Mouse (Mus musculus) ES-Bruce4 (cell line): Measurements from ENCODE around the gene Gadd45g. TPM values are rescaled to one million over a fixed set of nuclear protein-coding genes. Genes with fewer than 3 reads are reported as not detected.
A peak's percentile ranks its signal among the peaks of the same experiment; 100 is the strongest.

ENCODE experiments used
- H3K27ac ChIP-seq: 2 replicates; pipeline ENCODE4 v1.5.1; 2012; ENCODE audit warnings: low read length, inconsistent platforms; ENCODE audit not compliant: insufficient read depth
- H3K27me3 ChIP-seq: 2 replicates; pipeline ENCODE4 v1.6.1; 2012; ENCODE audit warnings: mild to moderate bottlenecking, low read length, inconsistent platforms; ENCODE audit not compliant: control insufficient read depth, poor library complexity, insufficient read depth, severe bottlenecking
- H3K36me3 ChIP-seq: 2 replicates; pipeline ENCODE4 v1.6.1; 2012; ENCODE audit warnings: inconsistent platforms, mild to moderate bottlenecking, low read length, moderate library complexity; ENCODE audit not compliant: control insufficient read depth, poor library complexity, insufficient read depth, severe bottlenecking
- H3K4me1 ChIP-seq: one replicate; pipeline ENCODE4 v1.8.1; 2011; ENCODE audit warnings: low read length; ENCODE audit not compliant: control insufficient read depth, insufficient read depth
- H3K4me3 ChIP-seq: 2 replicates; pipeline ENCODE4 v1.5.1; 2011; ENCODE audit warnings: low read depth, mild to moderate bottlenecking, low read length
- H3K9ac ChIP-seq: 2 replicates; pipeline ENCODE4 v1.6.1; 2012; ENCODE audit warnings: low read depth, mild to moderate bottlenecking, inconsistent platforms; ENCODE audit not compliant: poor library complexity, severe bottlenecking
- H3K9me3 ChIP-seq: replicated peaks from 2 replicates; pipeline ENCODE4 v1.6.1; 2012; ENCODE audit warnings: mild to moderate bottlenecking, low read length, inconsistent platforms; ENCODE audit not compliant: control insufficient read depth, poor library complexity, insufficient read depth, severe bottlenecking
- CTCF ChIP-seq: IDR thresholded peaks from one replicate; pipeline ENCODE4 v1.8.1; 2011; ENCODE audit warnings: low read depth, low read length
- EP300 ChIP-seq: IDR thresholded peaks from 2 replicates; pipeline ENCODE4 v1.6.1; 2011; ENCODE audit warnings: low read depth, low read length; ENCODE audit not compliant: insufficient read depth
- POLR2A ChIP-seq: IDR thresholded peaks from one replicate; pipeline ENCODE4 v1.8.1; 2011; ENCODE audit warnings: low read length; ENCODE audit not compliant: insufficient read depth
- polyA plus RNA-seq: library from polyadenylated mRNA; stranded (reverse); fragments of >200 nt; gene quantifications from 2 replicates; pipeline ENCODE4 v1.2.4, GENCODE M21; 2011; ENCODE audit warnings: low read depth; ENCODE audit not compliant: missing spikeins, insufficient read depth, insufficient read length

Gadd45g gene
- polyA plus RNA-seq: 6.4 and 9.6 TPM in 2 replicates

DNA sequence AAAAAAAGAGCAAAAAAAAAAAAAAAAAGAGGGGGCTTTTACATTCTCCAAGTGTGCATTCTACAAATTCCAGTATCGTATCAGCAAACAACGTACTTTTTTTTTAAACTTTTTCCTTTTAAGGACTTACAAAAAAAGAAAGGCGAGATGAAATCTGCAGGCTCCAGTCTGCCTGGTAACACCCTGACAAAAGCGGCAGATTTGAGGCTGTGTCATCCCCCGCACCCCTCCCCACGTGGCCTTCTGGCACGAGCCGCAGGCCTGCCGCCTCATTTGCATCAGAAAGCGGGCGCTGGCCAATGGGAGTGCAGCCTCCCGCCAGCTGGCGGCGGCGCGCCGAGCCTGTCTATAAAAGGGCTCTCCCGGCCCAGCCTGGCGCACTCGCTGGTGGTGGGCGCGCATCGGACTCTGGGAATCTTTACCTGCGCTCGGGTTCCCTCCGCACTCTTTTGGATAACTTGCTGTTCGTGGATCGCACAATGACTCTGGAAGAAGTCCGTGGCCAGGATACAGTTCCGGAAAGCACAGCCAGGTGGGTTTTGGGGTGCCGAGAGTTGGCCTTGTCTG is at the start of gene Gadd45g:
Gene Gadd45g, plus strand, starts transcription at position 378 of the 567 bp plus-strand sequence.
- Histone ChIP-seq H3K4me3 (peak within 1 kb of the TSS; percentile 78), H3K27ac (no peak within 1 kb of the TSS), H3K9ac (peak within 1 kb of the TSS; percentile 36), H3K4me1 (peaks cover 2% of the 10 kb centered on the region), H3K27me3 (peaks cover 7% of the 10 kb centered on the region; the same call in 1 of the 2 replicates), H3K36me3 (no peaks in the 10 kb centered on the region), H3K9me3 (no peaks in the 10 kb centered on the region)
- peak; percentile 95 for TF ChIP-seq POLR2A
- no peak for TF ChIP-seq CTCF
- TF ChIP-seq EP300: peak; percentile 89

DNA sequence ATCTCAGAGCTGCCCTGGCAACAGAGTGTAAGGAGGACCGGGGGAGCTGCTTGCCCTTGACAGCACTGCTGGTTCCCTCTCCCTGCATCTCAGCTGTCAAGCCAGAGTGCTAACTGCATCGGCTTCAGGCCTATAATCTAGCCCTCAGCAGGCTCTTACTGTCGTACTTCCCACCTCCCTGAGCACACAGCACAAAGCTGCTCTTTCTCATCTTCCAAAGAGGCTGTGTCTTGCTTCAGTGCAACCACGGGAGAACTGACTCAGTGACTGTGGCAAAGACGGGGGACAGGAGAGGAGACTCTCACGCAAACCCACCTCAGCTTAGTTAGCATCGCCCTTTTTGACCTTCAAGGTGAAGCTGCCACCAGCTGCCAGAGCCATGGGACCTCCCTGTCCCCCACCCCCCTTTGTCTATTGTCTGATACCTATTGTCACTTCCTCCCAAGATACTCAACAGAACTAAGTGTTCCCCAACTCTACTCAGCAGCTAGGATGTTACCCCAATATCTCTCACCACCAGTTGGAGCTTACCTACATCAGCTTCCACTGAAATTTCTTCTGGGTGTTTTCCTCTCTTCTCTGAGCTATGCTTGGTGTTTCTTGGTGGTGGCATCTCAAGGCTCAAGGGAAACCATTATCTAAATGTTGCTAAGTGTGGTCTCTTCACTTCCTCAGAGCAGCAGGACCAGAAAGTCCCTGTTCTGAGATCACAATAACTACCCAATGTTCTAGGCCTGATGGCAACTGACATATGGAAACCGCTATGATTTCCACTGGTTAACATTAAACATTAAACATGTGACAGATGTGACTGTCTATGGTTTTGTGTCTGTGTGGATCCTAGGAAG is 48.4 kb upstream of the Gadd45g start:
- no peak for TF ChIP-seq EP300
- TF ChIP-seq POLR2A: no peak
- TF ChIP-seq CTCF: no peak
- no peaks in the 10 kb centered on the region for H3K27me3 ChIP-seq
- H3K36me3 ChIP-seq: no peaks in the 10 kb centered on the region

DNA sequence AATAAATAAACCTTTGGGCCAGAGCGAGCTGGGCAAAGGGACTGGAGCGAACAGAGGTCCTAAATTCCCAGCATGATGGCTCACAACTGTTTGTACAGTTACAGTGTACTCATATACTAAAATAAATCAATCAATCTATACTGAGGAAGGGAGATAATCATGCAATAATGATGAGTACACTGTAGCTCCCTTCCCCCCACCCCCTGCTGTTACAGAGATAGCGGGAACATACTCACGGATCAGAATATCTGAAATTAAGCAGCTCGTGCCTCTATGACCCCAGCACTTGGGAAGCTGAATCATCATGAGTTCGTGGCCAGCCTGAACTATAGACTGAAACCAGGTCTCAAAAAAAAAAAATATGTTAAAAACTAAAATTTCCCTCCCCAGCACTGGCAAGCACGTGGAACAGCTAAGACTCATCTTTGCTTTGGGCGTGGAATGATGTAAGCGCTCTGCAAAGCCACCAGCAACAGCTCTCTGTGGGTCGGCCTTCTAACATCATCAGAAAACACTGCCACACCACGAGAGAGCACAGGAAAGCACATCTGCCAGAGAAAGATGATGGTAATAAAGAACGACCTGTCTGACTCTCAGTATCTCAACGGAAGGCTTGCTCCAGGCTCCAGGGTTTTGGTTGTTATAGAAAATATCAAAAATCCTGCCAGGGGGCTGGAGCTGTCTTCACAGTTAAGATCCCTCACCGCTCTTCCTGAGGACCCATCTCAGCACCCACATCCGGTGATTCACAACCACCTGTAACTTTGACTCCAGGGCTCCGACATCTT is 46.5 kb upstream of the Gadd45g start:
- no peaks in the 10 kb centered on the region for H3K36me3 ChIP-seq
- TF ChIP-seq CTCF (no peak), POLR2A (no peak), EP300 (no peak)
- no peaks in the 10 kb centered on the region for H3K9me3 ChIP-seq
- H3K9ac ChIP-seq: no peak overlapping the region
- H3K4me3 ChIP-seq: no peak overlapping the region
- no peaks in the 10 kb centered on the region for H3K27me3 ChIP-seq
- peaks cover 2% of the 10 kb centered on the region for H3K4me1 ChIP-seq
- no peak overlapping the region for H3K27ac ChIP-seq

More for the DNA sequence above, 48.4 kb upstream of the Gadd45g start:
- Histone ChIP-seq H3K4me1 (peaks cover 2% of the 10 kb centered on the region), H3K4me3 (no peak overlapping the region), H3K9me3 (no peaks in the 10 kb centered on the region), H3K27ac (no peak overlapping the region), H3K9ac (no peak overlapping the region)

DNA sequence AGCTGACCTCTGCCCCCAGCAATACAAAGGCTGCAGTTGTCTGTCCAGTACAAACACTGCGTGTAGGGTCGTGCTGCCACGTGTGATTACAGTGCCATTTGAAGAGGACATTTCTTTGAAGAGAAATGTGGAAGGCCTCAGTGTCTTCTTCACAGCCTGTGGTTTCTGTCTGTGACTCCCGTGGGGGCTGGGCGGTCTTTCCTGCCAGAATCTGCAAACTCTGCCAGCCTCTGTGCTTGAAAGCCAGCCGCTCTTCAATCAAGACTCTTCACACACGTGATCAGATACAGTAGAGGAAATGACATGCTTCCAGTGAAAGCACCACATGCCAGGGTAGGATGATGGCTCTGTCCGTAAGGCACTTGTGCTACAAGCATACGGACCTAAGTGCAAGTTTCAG is 45.6 kb upstream of the Gadd45g start:
- no peak overlapping the region for H3K9ac ChIP-seq
- H3K4me1 ChIP-seq: peaks cover 2% of the 10 kb centered on the region
- H3K4me3 ChIP-seq: no peak overlapping the region
- H3K27me3 ChIP-seq: no peaks in the 10 kb centered on the region
- no peak overlapping the region for H3K27ac ChIP-seq
- H3K9me3 ChIP-seq: no peaks in the 10 kb centered on the region
- TF ChIP-seq POLR2A (no peak), CTCF (no peak), EP300 (no peak)
- H3K36me3 ChIP-seq: no peaks in the 10 kb centered on the region

DNA sequence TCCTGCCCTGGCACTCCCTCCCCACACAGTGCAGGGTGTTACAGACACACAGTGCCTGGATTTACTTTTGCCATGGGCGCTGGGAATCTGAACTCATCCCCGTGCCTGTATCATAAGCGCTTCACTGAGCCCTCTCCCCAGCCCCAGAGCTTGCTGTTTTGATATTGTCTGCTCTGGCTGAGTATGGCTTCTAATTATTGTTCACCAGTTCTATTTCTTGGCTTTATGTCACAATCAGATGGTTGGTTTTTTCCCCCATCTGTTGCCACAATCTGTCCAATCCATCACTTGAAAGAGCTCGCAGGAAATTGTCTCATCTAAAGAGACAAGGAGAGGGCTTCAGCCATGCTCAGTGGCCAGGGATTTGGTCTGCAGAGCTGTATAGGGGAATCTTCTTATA is 40.8 kb upstream of the Gadd45g start:
- TF ChIP-seq EP300: no peak
- TF ChIP-seq CTCF: no peak
- TF ChIP-seq POLR2A: no peak
- H3K27ac ChIP-seq: no peak overlapping the region
- H3K27me3 ChIP-seq: no peaks in the 10 kb centered on the region
- H3K9me3 ChIP-seq: no peaks in the 10 kb centered on the region
- H3K4me3 ChIP-seq: no peak overlapping the region
- H3K36me3 ChIP-seq: no peaks in the 10 kb centered on the region
- H3K4me1 ChIP-seq: no peaks in the 10 kb centered on the region
- no peak overlapping the region for H3K9ac ChIP-seq
